Mouse (Mus musculus) G1E-ER4 (cell line): Measurements from ENCODE around the gene Banf2. TPM values are rescaled to one million over a fixed set of nuclear protein-coding genes. Genes with fewer than 3 reads are reported as not detected.

ENCODE experiments used
- GATA1 ChIP-seq: IDR thresholded peaks from one replicate; pipeline ENCODE4 v1.8.0; 2012; ENCODE audit warnings: low read length, inconsistent platforms
- polyA plus RNA-seq: library from polyadenylated mRNA; stranded (reverse); fragments of >175 nt; gene quantifications from 2 replicates; pipeline ENCODE4 v1.2.3, GENCODE M21; 2012

Gene Banf2
- polyA plus RNA-seq, 1 experiment, result not detected

GRCm38 (mm10) chr2:144070479-144070878, 37.6 kb downstream of the Banf2 start:
- no peak for TF ChIP-seq GATA1

- TF ChIP-seq GATA1, result no peak
These were observed 39.8 kb downstream of the Banf2 start for GRCm38 (mm10) chr2:144072642-144073041.

GRCm38 (mm10) chr2:144074059-144074458, 41.2 kb downstream of the Banf2 start:
- TF ChIP-seq GATA1, result no peak

- no peak for TF ChIP-seq GATA1
These were observed 43.8 kb downstream of the Banf2 start for GRCm38 (mm10) chr2:144076625-144077024.

- TF ChIP-seq GATA1, result no peak
These were observed 46.0 kb downstream of the Banf2 start for GRCm38 (mm10) chr2:144078897-144079296.

GRCm38 (mm10) chr2:144086183-144086847, 53.5 kb downstream of the Banf2 start:
- TF ChIP-seq GATA1, result no peak

- TF ChIP-seq GATA1, result no peak
These were observed 55.2 kb downstream of the Banf2 start for GRCm38 (mm10) chr2:144087899-144088584.

GRCm38 (mm10) chr2:144092767-144093166, 59.9 kb downstream of the Banf2 start:
- no peak for TF ChIP-seq GATA1

- TF ChIP-seq GATA1, result no peak
These were observed 61.9 kb downstream of the Banf2 start for GRCm38 (mm10) chr2:144094721-144095120.

GRCm38 (mm10) chr2:144101463-144101961, 68.7 kb downstream of the Banf2 start:
- TF ChIP-seq GATA1, result no peak

- TF ChIP-seq GATA1, result no peak
These were observed 74.5 kb downstream of the Banf2 start for GRCm38 (mm10) chr2:144107374-144107773.

GRCm38 (mm10) chr2:144107810-144108209, 75.0 kb downstream of the Banf2 start:
- no peak for TF ChIP-seq GATA1

GRCm38 (mm10) chr2:144108376-144108775, 75.5 kb downstream of the Banf2 start:
- TF ChIP-seq GATA1, result no peak

- TF ChIP-seq GATA1, result no peak
These were observed 79.1 kb downstream of the Banf2 start for GRCm38 (mm10) chr2:144111966-144112365.

- TF ChIP-seq GATA1, result no peak
These were observed 79.8 kb downstream of the Banf2 start for GRCm38 (mm10) chr2:144112666-144113065.

GRCm38 (mm10) chr2:144118061-144118460, 85.2 kb downstream of the Banf2 start:
- TF ChIP-seq GATA1, result no peak
